Mouse (Mus musculus) midbrain, embryonic 14.5 days (tissue): ENCODE measurements at regions not wholly inside any gene's neighbourhood (a gene's known extent, or its start where the extent isn't known, plus 50 kb on each side); places are given as distances from the start of the nearest gene placed in this dataset.

ENCODE experiments used
- ATAC-seq: fragments of 200-750 bp; cut with Nextera tagmentation; 2 replicates; pipeline ENCODE4 v1.8.0; 2017; ENCODE audit warnings: moderate number of reproducible peaks, moderate library complexity; ENCODE audit not compliant: low FRiP score, low TSS enrichment
- DNase-seq: peaks from one replicate; pipeline ENCODE4 v3.0.0-alpha.2; 2015
- H3K27ac ChIP-seq: fragments of 300-500 bp; sonication (generic); replicated peaks from 2 replicates; pipeline ENCODE4 v1.5.1; 2014; ENCODE audit warnings: mild to moderate bottlenecking, low read depth, low read length, moderate library complexity
- H3K27me3 ChIP-seq: fragments of 300-500 bp; sonication (generic); 2 replicates; pipeline ENCODE4 v1.6.1; 2014; ENCODE audit warnings: low read length, control low read depth, mixed read lengths; ENCODE audit not compliant: control insufficient read depth, insufficient read depth
- H3K36me3 ChIP-seq: fragments of 300-500 bp; sonication (generic); 2 replicates; pipeline ENCODE4 v1.6.1; 2014; ENCODE audit warnings: low read length, control low read depth; ENCODE audit not compliant: control insufficient read depth, insufficient read depth
- H3K4me1 ChIP-seq: fragments of 300-500 bp; sonication (generic); 2 replicates; pipeline ENCODE4 v1.6.1; 2014; ENCODE audit warnings: mild to moderate bottlenecking, antibody characterized with exemption, low read length, control low read depth; ENCODE audit not compliant: control insufficient read depth, insufficient read depth
- H3K4me2 ChIP-seq: fragments of 300-500 bp; sonication (generic); 2 replicates; pipeline ENCODE4 v1.6.1; 2014; ENCODE audit warnings: mild to moderate bottlenecking, low read length, moderate library complexity
- H3K4me3 ChIP-seq: fragments of 300-500 bp; sonication (generic); replicated peaks from 2 replicates; pipeline ENCODE4 v1.5.1; 2014; ENCODE audit warnings: low read depth, low read length
- H3K9ac ChIP-seq: fragments of 300-500 bp; sonication (generic); replicated peaks from 2 replicates; pipeline ENCODE4 v1.6.1; 2014; ENCODE audit warnings: mild to moderate bottlenecking, low read length, moderate library complexity
- H3K9me3 ChIP-seq: fragments of 300-500 bp; sonication (generic); 2 replicates; pipeline ENCODE4 v1.6.1; 2016; ENCODE audit warnings: low read length, control low read depth, mixed read lengths; ENCODE audit not compliant: control insufficient read depth
- WGBS: fragments of 180-500 bp; shearing (Covaris S2); extraction: QIAGEN DNeasy Blood & Tissue Kit; methylation state at CpG from one replicate; pipeline ENCODE4 v1.1.7; 2014; 5-methylcytosine and 5-hydroxymethylcytosine counted together

DNA sequence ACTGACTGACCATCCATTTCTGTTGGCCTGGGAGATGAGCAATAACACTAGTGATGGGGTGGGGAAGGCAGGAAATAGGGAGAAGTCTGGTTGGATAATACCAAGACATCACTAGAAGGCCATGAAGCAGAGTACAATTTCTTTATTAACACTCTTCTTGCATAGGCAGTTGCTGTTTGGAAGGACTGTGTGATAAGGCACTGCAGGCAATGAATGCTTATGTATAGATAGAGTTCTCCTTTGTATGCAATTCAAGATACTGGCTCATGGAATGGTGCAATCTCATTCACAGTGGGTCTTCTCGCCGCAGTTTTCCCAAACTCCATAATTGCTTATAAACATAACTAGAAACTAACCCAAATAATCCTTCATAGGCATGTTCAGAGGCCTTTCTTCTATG, 1426.1 kb upstream of the A1bg start:
- no peak overlapping the region for H3K4me2 ChIP-seq
- 91% methylated on average over 2 of the region's 2 CpGs for WGBS
- no peak for ATAC-seq
- no peaks in the 10 kb centered on the region for H3K36me3 ChIP-seq
- no peaks in the 10 kb centered on the region for H3K4me1 ChIP-seq
- no peak overlapping the region for H3K4me3 ChIP-seq
- no peak overlapping the region for H3K9ac ChIP-seq
- H3K27ac ChIP-seq = no peak overlapping the region
- H3K27me3 ChIP-seq = no peaks in the 10 kb centered on the region
- no peak for DNase-seq
- no peaks in the 10 kb centered on the region for H3K9me3 ChIP-seq

DNA sequence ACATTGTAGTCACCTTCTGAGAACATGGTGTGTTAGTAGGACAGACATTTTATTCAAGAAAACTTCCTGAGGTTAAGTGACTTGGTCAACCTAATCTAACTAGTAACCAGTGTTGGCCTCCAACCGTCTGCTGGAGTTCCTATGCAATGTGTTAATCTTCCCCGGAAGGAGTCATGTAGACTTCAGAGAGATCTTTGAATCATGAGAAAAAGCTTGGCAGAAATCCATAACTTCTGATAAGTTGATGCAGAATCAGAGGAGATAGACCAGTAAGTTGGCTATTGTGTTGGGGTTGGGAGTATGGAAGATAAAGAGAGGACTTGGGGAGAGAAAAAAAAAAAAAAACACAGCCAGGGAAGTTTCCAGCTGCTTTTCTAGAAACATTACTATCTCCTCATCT, 1424.9 kb upstream of the A1bg start:
- Histone ChIP-seq H3K36me3 (no peaks in the 10 kb centered on the region), H3K9ac (no peak overlapping the region), H3K4me2 (no peak overlapping the region), H3K4me3 (no peak overlapping the region), H3K4me1 (no peaks in the 10 kb centered on the region), H3K9me3 (no peaks in the 10 kb centered on the region), H3K27ac (no peak overlapping the region), H3K27me3 (no peaks in the 10 kb centered on the region)
- no peak for ATAC-seq
- 95% methylated on average over 2 of the region's 2 CpGs for WGBS
- DNase-seq = no peak

DNA sequence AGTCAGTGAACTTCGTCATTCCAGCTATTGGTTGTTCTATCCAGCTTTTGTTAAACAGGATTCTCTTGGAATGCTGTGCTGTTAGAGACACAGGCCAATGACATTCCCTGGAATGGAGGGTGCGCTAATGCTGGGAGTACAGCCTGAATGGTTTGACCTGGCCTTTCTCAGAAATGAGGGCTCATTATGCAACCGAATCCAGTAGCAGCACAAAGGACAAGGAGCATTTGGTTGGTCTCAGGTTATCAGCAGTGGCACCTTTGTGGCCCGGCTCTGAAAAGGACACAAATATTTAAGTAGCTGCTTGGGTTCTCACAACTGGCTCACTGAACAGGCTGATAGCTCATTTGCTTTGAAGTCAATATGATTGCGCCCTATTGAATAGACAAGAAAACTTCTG, 1423.1 kb upstream of the A1bg start:
- Histone ChIP-seq H3K9me3 (no peaks in the 10 kb centered on the region), H3K4me2 (no peak overlapping the region), H3K9ac (no peak overlapping the region), H3K4me1 (no peaks in the 10 kb centered on the region), H3K27me3 (no peaks in the 10 kb centered on the region), H3K27ac (no peak overlapping the region), H3K4me3 (no peak overlapping the region), H3K36me3 (no peaks in the 10 kb centered on the region)
- ATAC-seq (no peak), DNase-seq (no peak)
- 82% methylated on average over 5 of the region's 5 CpGs for WGBS

DNA sequence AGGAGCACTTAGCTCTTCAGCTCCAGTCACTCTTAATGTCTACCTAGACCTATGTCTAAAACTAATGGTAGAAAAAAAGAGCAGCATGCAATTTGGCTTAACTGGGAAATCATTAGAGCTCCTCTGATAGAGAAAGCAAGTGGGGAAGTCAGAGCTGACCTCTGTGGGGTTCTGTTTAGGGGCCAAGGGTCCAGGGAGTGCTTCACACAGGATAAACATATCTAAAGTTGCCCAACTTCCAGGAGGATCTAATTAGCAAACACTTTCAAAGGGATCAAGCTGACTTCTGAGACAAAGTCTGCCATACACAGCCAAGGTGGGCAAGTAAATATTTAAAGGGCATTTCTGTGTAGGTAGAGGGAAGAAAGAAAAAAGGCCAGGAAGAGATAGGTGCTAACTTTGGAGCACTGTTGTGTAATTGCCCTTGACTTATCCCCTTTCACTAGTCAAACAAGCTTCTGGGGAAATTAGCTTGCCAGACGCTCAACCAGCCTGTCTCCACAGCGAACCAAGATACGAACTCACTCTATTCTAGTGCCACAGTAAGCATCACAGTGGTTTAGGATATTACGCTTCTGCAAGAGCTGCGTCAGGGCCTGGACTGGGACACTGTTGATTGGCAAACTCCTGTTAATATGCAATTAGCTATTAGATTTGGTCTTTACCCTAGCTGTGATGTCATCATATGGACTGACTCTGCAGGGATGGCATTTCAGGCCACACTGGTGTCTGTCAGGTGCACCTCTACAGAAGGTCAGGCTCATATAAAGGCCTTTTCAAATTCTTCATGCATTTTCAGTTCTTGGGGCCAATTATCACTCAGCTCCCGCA, 1413.9 kb upstream of the A1bg start:
- Histone ChIP-seq H3K36me3 (no peaks in the 10 kb centered on the region), H3K4me1 (no peaks in the 10 kb centered on the region), H3K4me3 (no peak overlapping the region), H3K4me2 (no peak overlapping the region), H3K27ac (no peak overlapping the region), H3K9ac (no peak overlapping the region), H3K9me3 (no peaks in the 10 kb centered on the region), H3K27me3 (no peaks in the 10 kb centered on the region)
- no peak for DNase-seq
- 90% methylated on average over 6 of the region's 6 CpGs for WGBS
- ATAC-seq = no peak

DNA sequence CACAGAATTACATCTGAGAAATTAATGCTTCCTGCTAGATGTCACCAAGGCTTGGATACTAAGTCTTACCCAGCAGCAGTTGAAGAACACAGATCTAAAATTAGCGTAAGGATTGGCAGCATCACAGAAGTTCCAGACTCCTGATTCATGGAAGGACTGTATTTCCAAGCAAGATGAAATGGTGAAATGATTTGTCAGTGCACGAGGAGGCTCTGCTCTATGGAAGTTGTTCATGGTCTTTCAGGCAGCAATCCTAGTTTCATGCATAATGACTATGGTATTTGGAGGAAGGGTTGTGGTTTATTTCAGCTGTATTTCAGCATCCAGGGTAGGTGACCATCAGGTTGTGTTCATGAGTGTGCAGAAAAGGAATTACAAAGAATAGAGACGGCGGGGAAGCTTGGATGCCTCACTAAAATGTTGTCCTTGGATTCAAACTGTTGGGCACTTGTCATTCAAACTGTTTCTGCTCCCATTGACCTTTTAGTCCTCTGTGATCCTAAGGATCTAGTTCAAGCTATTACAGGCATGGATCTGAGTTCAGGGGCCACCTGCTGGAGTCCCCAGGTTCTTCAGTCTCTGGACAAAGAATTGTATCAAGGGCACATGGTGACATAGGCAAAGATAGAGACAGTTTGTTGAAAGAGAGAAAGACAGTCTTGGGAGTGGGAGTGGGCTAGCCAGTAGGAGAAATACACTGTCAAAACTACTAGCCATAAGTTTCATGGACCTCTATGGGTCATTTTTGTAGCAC, 1411.6 kb upstream of the A1bg start:
- whole genome bisulfite sequencing = 95% methylated on average over 4 of the region's 4 CpGs
- H3K4me2 ChIP-seq = no peak overlapping the region

GRCm38 (mm10) chr15:62332129-62332528, 1409.3 kb upstream of the A1bg start:
- Histone ChIP-seq H3K4me3 (no peak overlapping the region), H3K4me1 (no peaks in the 10 kb centered on the region), H3K9me3 (no peaks in the 10 kb centered on the region), H3K36me3 (no peaks in the 10 kb centered on the region), H3K27ac (no peak overlapping the region), H3K27me3 (no peaks in the 10 kb centered on the region), H3K9ac (no peak overlapping the region), H3K4me2 (no peak overlapping the region)
- no peak for ATAC-seq
- 76% methylated on average over 5 of the region's 5 CpGs for WGBS
- DNase-seq = no peak

More for the DNA sequence above, 1411.6 kb upstream of the A1bg start:
- Histone ChIP-seq H3K27ac (no peak overlapping the region), H3K9me3 (no peaks in the 10 kb centered on the region), H3K4me3 (no peak overlapping the region), H3K4me1 (no peaks in the 10 kb centered on the region), H3K9ac (no peak overlapping the region), H3K36me3 (no peaks in the 10 kb centered on the region), H3K27me3 (no peaks in the 10 kb centered on the region)
- DNase-seq (no peak), ATAC-seq (no peak)

GRCm38 (mm10) chr15:62331138-62331800, 1408.5 kb upstream of the A1bg start:
- WGBS = 94% methylated on average over 3 of the region's 3 CpGs
- Histone ChIP-seq H3K27me3 (no peaks in the 10 kb centered on the region), H3K36me3 (no peaks in the 10 kb centered on the region), H3K9me3 (no peaks in the 10 kb centered on the region), H3K4me3 (no peak overlapping the region), H3K9ac (no peak overlapping the region), H3K27ac (no peak overlapping the region), H3K4me2 (no peak overlapping the region), H3K4me1 (no peaks in the 10 kb centered on the region)
- no peak for ATAC-seq
- DNase-seq = no peak

GRCm38 (mm10) chr15:62328920-62329319, 1406.1 kb upstream of the A1bg start:
- no peak overlapping the region for H3K4me3 ChIP-seq
- no peaks in the 10 kb centered on the region for H3K9me3 ChIP-seq
- no peaks in the 10 kb centered on the region for H3K36me3 ChIP-seq
- peak; percentile 57 for DNase-seq
- no peak overlapping the region for H3K9ac ChIP-seq
- 45% methylated on average over 3 of the region's 3 CpGs for WGBS
- no peak overlapping the region for H3K4me2 ChIP-seq
- H3K4me1 ChIP-seq = no peaks in the 10 kb centered on the region
- H3K27me3 ChIP-seq = no peaks in the 10 kb centered on the region
- no peak overlapping the region for H3K27ac ChIP-seq
- no peak for ATAC-seq
